27 mouse cellular contexts compared by ENCODE assay signal in genomic region chr10:24830448-24830847, GRCm38 (mm10). TPM values are rescaled to one million over a fixed set of nuclear protein-coding genes. Genes with fewer than 3 reads are reported as not detected.
DNase-seq lines count a peak whose midpoint lies in the region; ATAC-seq and TF ChIP-seq lines count a peak whose summit lies in the region.
"Had no signal": no experiment of that assay in that cellular context is flagged by ENCODE, and none has a peak within 500 bp of the region (broad histone marks: within the 10 kb centered on the region; RNA-seq: fewer than 3 reads in every experiment).

No protein-coding gene starts in this region.

- 59% methylated on average over 5 of the region's 5 CpGs for WGBS in liver, embryonic 13.5 days (ENCODE audit: insufficient replicate concordance)
- WGBS in liver, postnatal 0 days (ENCODE audit: insufficient replicate concordance), result 61% methylated on average over 5 of the region's 5 CpGs

- no peak overlapping the region for H3K4me2 ChIP-seq in liver, embryonic 13.5 days
- no peak overlapping the region for H3K4me2 ChIP-seq in liver, postnatal 0 days (ENCODE audit: low read depth, low read length)
- H3K4me2 ChIP-seq: forebrain, embryonic 12.5 days; hindbrain, embryonic 15.5 days; lung, embryonic 14.5 days; neural tube, embryonic 13.5 days had no signal

- peaks cover 59% of the 10 kb centered on the region for H3K4me1 ChIP-seq in liver, embryonic 13.5 days (replicated peaks)
- peaks cover 9% of the 10 kb centered on the region for H3K4me1 ChIP-seq in liver, postnatal 0 days (ENCODE audit: insufficient read depth)

- no peak for DNase-seq in liver, embryonic 13.5 days
- DNase-seq in liver, postnatal 0 days, result no peak
- DNase-seq in ES-CJ7 (ENCODE audit: low read depth, low spot score), result peak; percentile 1
- peak; percentile 47 for DNase-seq in testis, postnatal 10 days (ENCODE audit: low spot score)
- DNase-seq in ovary, postnatal 10 days (ENCODE audit: low spot score), result no peak
- no peak for DNase-seq in embryo, embryonic 10 days (ENCODE audit: low spot score)
- DNase-seq in kidney, postnatal 4 days, result no peak
- DNase-seq: adrenal gland, postnatal 36 days; cerebellum, adult 9-10 months; layer of hippocampus, adult 9-11 months; lung, embryonic 14.5 days; lung, postnatal 4 days; right cerebral cortex, postnatal 4 days; thymus, adult 18-20 months; thymus, postnatal 36 days had no signal

- 0 out of 2 replicates have a peak overlapping the region, but pooled peaks have one; percentile 53 for H3K27ac ChIP-seq in liver, embryonic 13.5 days
- H3K27ac ChIP-seq in liver, postnatal 0 days (ENCODE audit: low read depth), result no peak overlapping the region
- H3K27ac ChIP-seq: forebrain, embryonic 12.5 days; heart, embryonic 10.5 days; hindbrain, embryonic 15.5 days; midbrain, embryonic 10.5 days; neural tube, embryonic 13.5 days had no signal

- TF ChIP-seq EP300 in liver, postnatal 0 days (IDR thresholded peaks at IDR 0.05; ENCODE audit: low read depth), result no peak

- H3K4me3 ChIP-seq in liver, embryonic 13.5 days (replicated peaks), result no peak overlapping the region
- no peak overlapping the region for H3K4me3 ChIP-seq in liver, postnatal 0 days (ENCODE audit: low read depth, low read length)
- H3K4me3 ChIP-seq: forebrain, embryonic 12.5 days; heart, embryonic 10.5 days; hindbrain, embryonic 15.5 days; midbrain, embryonic 10.5 days; myocyte; neural tube, embryonic 13.5 days had no signal

- no peak overlapping the region for H3K9ac ChIP-seq in liver, embryonic 13.5 days
- H3K9ac ChIP-seq in liver, postnatal 0 days (replicated peaks), result no peak overlapping the region
- H3K9ac ChIP-seq: forebrain, embryonic 12.5 days; hindbrain, embryonic 15.5 days; lung, embryonic 14.5 days; neural tube, embryonic 13.5 days had no signal

- H3K36me3 ChIP-seq in liver, embryonic 13.5 days, result no peaks in the 10 kb centered on the region
- no peaks in the 10 kb centered on the region for H3K36me3 ChIP-seq in liver, postnatal 0 days (replicated peaks; ENCODE audit: insufficient read depth, low read length)
- H3K36me3 ChIP-seq: forebrain, embryonic 12.5 days; G1E; heart, embryonic 10.5 days; hindbrain, embryonic 15.5 days; midbrain, embryonic 10.5 days; neural tube, embryonic 13.5 days had no signal

- no peak for ATAC-seq in liver, embryonic 13.5 days (ENCODE audit: low read depth)
- no peak for ATAC-seq in liver, postnatal 0 days
- ATAC-seq in erythroblast, adult 5-6 weeks (replicated peaks; ENCODE audit: low FRiP score, poor library complexity, severe bottlenecking), result peak; percentile 72
- ATAC-seq: intestine, embryonic 16.5 days; midbrain, embryonic 16.5 days had no signal

- H3K9me3 ChIP-seq in liver, embryonic 13.5 days (replicated peaks), result no peaks in the 10 kb centered on the region
- H3K9me3 ChIP-seq in liver, postnatal 0 days (ENCODE audit: low read length), result no peaks in the 10 kb centered on the region
- H3K9me3 ChIP-seq: forebrain, embryonic 12.5 days; G1E; heart, embryonic 10.5 days; hindbrain, embryonic 15.5 days; midbrain, embryonic 10.5 days; neural tube, embryonic 13.5 days had no signal

- no peak for TF ChIP-seq CTCF in liver, postnatal 0 days (IDR thresholded peaks at IDR 0.05; ENCODE audit: low read depth)

- H3K27me3 ChIP-seq in liver, embryonic 13.5 days, result peaks cover 4% of the 10 kb centered on the region; the same call in 1 of the 2 replicates
- H3K27me3 ChIP-seq in liver, postnatal 0 days (ENCODE audit: insufficient read depth, low read length), result no peaks in the 10 kb centered on the region
- H3K27me3 ChIP-seq: forebrain, embryonic 12.5 days; hindbrain, embryonic 15.5 days; neural tube, embryonic 13.5 days had no signal

RNA-seq across cellular contexts. Expression of gene Enpp3, which starts 12.2 kb away (rescaled TPM):
- polyA plus RNA-seq in liver, embryonic 13.5 days (2015; fragmentation: Nextera tagmentation; extraction: Ambion mirVana), result 2.1 and 2.4 TPM in 2 replicates
- 4.9 and 5.2 TPM in 2 replicates for polyA plus RNA-seq in liver, postnatal 0 days (2015; fragmentation: Nextera tagmentation; extraction: Ambion mirVana)
- 2.1 TPM in 1 of 2 replicates, not detected in the other for total RNA-seq in erythroblast, adult 5-6 weeks (2015; ENCODE audit: low replicate concordance)
- 0.85 and 1.3 TPM in 2 replicates for total RNA-seq in erythroblast, adult 5-6 weeks (2017; ENCODE audit: low replicate concordance)
- total RNA-seq: granulocyte monocyte progenitor cell, adult 5-6 weeks; hematopoietic stem cell, adult 5-6 weeks had no signal
- polyA plus RNA-seq: G1E had no signal

RNA-seq across cellular contexts. Expression of gene Med23, which starts 39.3 kb away (rescaled TPM):
- 5.9 and 7.8 TPM in 2 replicates for polyA plus RNA-seq in liver, embryonic 13.5 days (2015; fragmentation: Nextera tagmentation; extraction: Ambion mirVana)
- polyA plus RNA-seq in liver, postnatal 0 days (2015; fragmentation: Nextera tagmentation; extraction: Ambion mirVana), result 3.0 and 3.4 TPM in 2 replicates
- total RNA-seq in erythroblast, adult 5-6 weeks (2015; ENCODE audit: low replicate concordance), result 5.2 and 7.9 TPM in 2 replicates
- 9.1 and 12.2 TPM in 2 replicates for total RNA-seq in erythroblast, adult 5-6 weeks (2017; ENCODE audit: low replicate concordance)

Comparison
In these comparisons a context has a peak if more than half of its experiments do, and no peak if none do; other contexts are left out.
1. DNase-seq: peak in ES-CJ7 (single experiment) and testis, postnatal 10 days (single experiment); none in liver, embryonic 13.5 days (single experiment), liver, postnatal 0 days (single experiment), ovary, postnatal 10 days (single experiment), embryo, embryonic 10 days (single experiment) and kidney, postnatal 4 days (0 of 2).